Mouse (Mus musculus) cerebellum, postnatal 36 days (tissue): ENCODE measurements around the gene Pknox2.
A peak's percentile ranks its signal among the peaks of the same experiment; 100 is the strongest.

Experiments
- DNase-seq, 2 experiments: peaks; one replicate each; pipeline ENCODE4 v3.0.0; 2021 to 2022; ENCODE audit warnings: mixed read lengths in 2 of 2

The Pknox2 gene

GRCm38 (mm10) chr9:37099595-37099994, 47.6 kb downstream of the Pknox2 start:
- no peak for DNase-seq

GRCm38 (mm10) chr9:37098600-37098999, 48.6 kb downstream of the Pknox2 start:
- DNase-seq, result peak in 1 of 2 experiments; percentile 17

DNA sequence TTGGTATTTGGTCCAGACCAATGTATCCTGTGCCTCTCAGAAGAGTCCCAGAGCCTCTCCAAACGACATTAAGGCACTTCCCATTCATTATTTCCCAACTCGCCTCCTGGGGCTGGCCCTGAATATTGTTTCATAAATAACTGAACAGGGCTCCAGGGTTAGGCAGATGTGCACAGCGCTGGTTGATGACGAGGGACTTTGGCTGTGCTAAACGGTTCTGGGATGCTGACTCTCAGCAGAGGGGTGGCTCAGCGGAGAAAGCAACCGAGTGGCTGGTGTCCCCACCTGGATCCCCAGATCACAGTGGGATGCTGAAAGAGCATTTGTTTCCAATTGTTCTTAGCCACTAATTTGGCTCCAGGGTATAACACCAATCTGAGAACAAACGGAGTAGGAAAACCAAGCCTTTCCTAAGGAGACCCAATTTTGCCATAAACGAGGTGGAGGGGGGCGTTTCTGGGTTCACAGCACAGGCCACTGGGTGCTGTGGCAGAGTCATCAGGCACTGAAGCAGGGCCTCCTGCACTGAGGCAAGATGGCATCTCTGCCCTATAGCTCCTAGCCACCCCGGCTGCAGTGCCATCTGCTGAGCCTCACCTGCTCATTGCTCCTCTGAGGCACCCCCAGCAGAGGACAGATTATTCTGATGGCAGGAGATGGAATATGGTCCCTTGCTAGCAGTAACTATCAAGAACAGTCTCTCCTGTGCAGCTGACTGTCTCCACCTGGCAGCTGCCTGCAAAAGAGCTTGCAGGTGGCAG, 52.8 kb downstream of the Pknox2 start:
- DNase-seq, result peak; percentile 23 to 40

DNA sequence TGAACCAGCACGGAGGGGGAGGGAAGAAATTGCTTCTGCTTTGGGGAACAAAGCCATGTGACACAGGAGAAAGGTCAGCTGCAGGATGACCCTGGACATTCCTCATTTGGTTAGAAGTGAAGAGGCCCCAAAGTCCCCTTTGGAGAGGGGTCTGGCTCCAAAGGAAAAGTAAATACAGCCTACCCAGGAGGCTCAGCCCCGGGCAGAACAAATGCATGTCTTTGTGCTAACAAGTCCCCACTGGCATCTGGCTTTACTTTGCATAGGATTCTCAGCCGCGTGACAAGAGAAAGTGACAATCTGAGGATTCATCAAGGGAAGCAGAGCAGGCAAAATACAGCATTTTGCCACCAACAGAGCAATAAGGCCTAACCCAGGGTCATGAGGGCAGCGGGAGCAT, 54.1 kb downstream of the Pknox2 start:
- no peak for DNase-seq

GRCm38 (mm10) chr9:37089894-37090652, 57.1 kb downstream of the Pknox2 start:
- no peak for DNase-seq

- DNase-seq, result peak; percentile 21 to 50
These were observed 61.8 kb downstream of the Pknox2 start for GRCm38 (mm10) chr9:37085370-37085769.

- DNase-seq, result no peak
These were observed 65.0 kb downstream of the Pknox2 start for GRCm38 (mm10) chr9:37082246-37082645.

- DNase-seq, result no peak
These were observed 66.9 kb downstream of the Pknox2 start for GRCm38 (mm10) chr9:37080309-37080708.

DNA sequence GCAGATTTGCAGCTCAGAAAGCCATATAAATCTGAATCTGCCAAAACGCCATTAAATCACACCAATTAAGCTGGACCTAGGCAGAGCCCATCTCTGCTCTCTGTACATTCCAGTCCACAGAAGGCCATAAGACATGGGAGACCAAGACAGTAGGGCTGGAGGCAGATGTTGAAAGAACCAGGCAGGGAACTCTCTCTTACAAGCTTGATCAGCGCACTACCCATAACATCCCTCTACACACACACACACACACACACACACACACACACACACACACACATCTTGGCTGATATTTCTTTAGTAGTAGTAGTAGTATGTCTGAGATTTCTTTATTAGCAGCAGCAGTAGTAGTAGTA, 70.2 kb downstream of the Pknox2 start:
- no peak for DNase-seq

GRCm38 (mm10) chr9:37076386-37077062, 70.7 kb downstream of the Pknox2 start:
- no peak for DNase-seq

GRCm38 (mm10) chr9:37075903-37076302, 71.3 kb downstream of the Pknox2 start:
- no peak for DNase-seq

GRCm38 (mm10) chr9:37069391-37070312, 77.6 kb downstream of the Pknox2 start:
- peak; percentile 35 to 37 for DNase-seq

DNA sequence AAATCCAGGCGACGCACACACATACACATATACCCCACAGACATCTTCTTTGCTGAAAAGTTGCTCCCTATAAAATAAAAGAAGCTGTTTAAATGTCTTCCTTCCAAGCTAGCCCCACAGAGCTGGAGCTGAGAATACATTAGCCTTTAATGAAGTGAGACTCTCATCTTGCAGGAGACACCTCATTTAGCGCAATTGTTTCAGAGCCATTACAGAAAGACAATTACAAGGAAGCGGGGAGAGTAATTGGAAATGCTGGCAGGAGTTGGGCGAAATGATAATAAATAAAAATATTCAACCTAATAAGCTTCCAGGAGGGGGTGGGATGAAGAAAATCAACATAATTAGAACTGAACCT, 79.8 kb downstream of the Pknox2 start:
- DNase-seq, result no peak

GRCm38 (mm10) chr9:37066732-37067472, 80.3 kb downstream of the Pknox2 start:
- no peak for DNase-seq

GRCm38 (mm10) chr9:37061627-37062026, 85.6 kb downstream of the Pknox2 start:
- no peak for DNase-seq

GRCm38 (mm10) chr9:37054703-37055102, 92.5 kb downstream of the Pknox2 start:
- no peak for DNase-seq

GRCm38 (mm10) chr9:37053601-37054512, 93.3 kb downstream of the Pknox2 start:
- no peak for DNase-seq

GRCm38 (mm10) chr9:37053041-37053440, 94.2 kb downstream of the Pknox2 start:
- no peak for DNase-seq

DNA sequence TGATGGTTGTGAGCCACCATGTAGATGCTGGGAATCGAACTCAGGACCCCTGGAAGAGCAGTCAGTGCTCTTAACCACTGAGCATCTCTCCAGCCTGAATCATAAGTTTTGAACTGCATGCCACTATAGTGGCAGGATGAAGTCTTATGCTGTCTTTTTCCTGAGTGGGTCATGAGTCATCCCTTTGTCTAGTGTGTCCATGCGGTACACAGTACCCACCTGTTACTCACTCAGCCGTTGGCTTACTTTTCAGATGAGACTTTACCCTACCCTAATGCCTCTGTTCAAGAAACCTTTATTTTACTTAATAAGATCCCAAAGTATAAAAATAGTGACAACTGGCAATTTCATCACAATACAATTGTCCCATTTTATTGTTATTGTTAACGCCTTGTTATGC, 95.5 kb downstream of the Pknox2 start:
- no peak for DNase-seq

- DNase-seq, result no peak
These were observed 99.7 kb downstream of the Pknox2 start for GRCm38 (mm10) chr9:37047490-37047889.

GRCm38 (mm10) chr9:37045875-37046274, 101.3 kb downstream of the Pknox2 start:
- no peak for DNase-seq
